Mouse (Mus musculus): ENCODE measurements around the gene Cnp. TPM values are rescaled to one million over a fixed set of nuclear protein-coding genes. Genes with fewer than 3 reads are reported as not detected.
A peak's percentile ranks its signal among the peaks of the same experiment; 100 is the strongest.
"Not testable (repeated sequence)": the region's sequence is repeated elsewhere in the genome, so short reads cannot be mapped to it uniquely, and the experiment has no call there.

Gene Cnp
- polyA plus RNA-seq (2016; fragmentation: Nextera tagmentation; extraction: Ambion mirVana): 19.4 and 23.4 TPM in 2 replicates

- Histone ChIP-seq H3K4me2 (peak within 1 kb of the TSS; percentile 83), H3K36me3 (replicated peaks) (peaks cover 20% of the 10 kb centered on the region), H3K4me1 (peaks cover 27% of the 10 kb centered on the region), H3K27me3 (peaks cover 23% of the 10 kb centered on the region), H3K9ac (peak within 1 kb of the TSS; percentile 71), H3K4me3 (replicated peaks) (peak within 1 kb of the TSS; percentile 69), H3K27ac (0 out of 2 replicates have a peak within 1 kb of the TSS, but pooled peaks have one; percentile 50), H3K9me3 (no peaks in the 10 kb centered on the region)
- ATAC-seq (ENCODE audit: low FRiP score): peak; percentile 64
- WGBS: 3% methylated on average over 47 of the region's 47 CpGs
Measured at GRCm38 (mm10) chr11:100574708-100575483, at the start of gene Cnp. TSS of gene Cnp (plus strand) at chr11:100574904.

GRCm38 (mm10) chr11:100524987-100525630 is 49.6 kb upstream of the Cnp start:
- H3K27me3 ChIP-seq: no peaks in the 10 kb centered on the region
- H3K9me3 ChIP-seq: no peaks in the 10 kb centered on the region
- no peak overlapping the region for H3K27ac ChIP-seq

GRCm38 (mm10) chr11:100526052-100526816 is 48.5 kb upstream of the Cnp start:
- H3K27ac ChIP-seq: peak overlapping the region; percentile 44; the same call in 1 of the 2 replicates
- no peak for ATAC-seq (ENCODE audit: low FRiP score)
- whole genome bisulfite sequencing: 4% methylated on average over 15 of the region's 15 CpGs

More at GRCm38 (mm10) chr11:100524987-100525630, 49.6 kb upstream of the Cnp start:
- H3K4me1 ChIP-seq: peaks cover 36% of the 10 kb centered on the region
- H3K9ac ChIP-seq: peak overlapping the region; percentile 93; the same call in 1 of the 2 replicates
- WGBS: 64% methylated on average over 11 of the region's 11 CpGs
- ATAC-seq (ENCODE audit: low FRiP score): no peak
- peaks cover 45% of the 10 kb centered on the region for H3K36me3 ChIP-seq (replicated peaks)
- peak overlapping the region; percentile 83 for H3K4me3 ChIP-seq (replicated peaks)
- H3K4me2 ChIP-seq: peak overlapping the region; percentile 89

GRCm38 (mm10) chr11:100527066-100527457 is 47.6 kb upstream of the Cnp start:
- WGBS: under 1% methylated on average over 26 of the region's 26 CpGs
- H3K27me3 ChIP-seq: 0 out of 2 replicates have a peak, but pooled peaks cover 5% of the 10 kb centered on the region
- H3K9me3 ChIP-seq: no peaks in the 10 kb centered on the region

More at GRCm38 (mm10) chr11:100526052-100526816, 48.5 kb upstream of the Cnp start:
- Histone ChIP-seq H3K36me3 (replicated peaks) (peaks cover 34% of the 10 kb centered on the region), H3K4me1 (peaks cover 36% of the 10 kb centered on the region), H3K4me3 (replicated peaks) (peak overlapping the region; percentile 83), H3K27me3 (no peaks in the 10 kb centered on the region), H3K9ac (peak overlapping the region; percentile 93), H3K4me2 (peak overlapping the region; percentile 89), H3K9me3 (no peaks in the 10 kb centered on the region)

GRCm38 (mm10) chr11:100527458-100528374 is 47.0 kb upstream of the Cnp start, which contains the start of gene Acly:
TSS of gene Acly (minus strand) at chr11:100528000.
- WGBS: under 1% methylated on average over 54 of the region's 54 CpGs
- Histone ChIP-seq H3K27me3 (peaks cover 11% of the 10 kb centered on the region; the same call in 1 of the 2 replicates), H3K4me3 (replicated peaks) (peak within 1 kb of the TSS; percentile 83), H3K4me2 (peak within 1 kb of the TSS; percentile 89), H3K9ac (peak within 1 kb of the TSS; percentile 93), H3K9me3 (no peaks in the 10 kb centered on the region), H3K4me1 (peaks cover 36% of the 10 kb centered on the region), H3K36me3 (replicated peaks) (peaks cover 19% of the 10 kb centered on the region), H3K27ac (peak within 1 kb of the TSS; percentile 92)
- ATAC-seq (ENCODE audit: low FRiP score): peak; percentile 98

More at GRCm38 (mm10) chr11:100527066-100527457, 47.6 kb upstream of the Cnp start:
- H3K4me2 ChIP-seq: peak overlapping the region; percentile 89
- H3K4me1 ChIP-seq: peaks cover 36% of the 10 kb centered on the region
- peak overlapping the region; percentile 83 for H3K4me3 ChIP-seq (replicated peaks)
- ATAC-seq (ENCODE audit: low FRiP score): peak; percentile 53
- peak overlapping the region; percentile 92 for H3K27ac ChIP-seq
- peak overlapping the region; percentile 93 for H3K9ac ChIP-seq
- H3K36me3 ChIP-seq (replicated peaks): peaks cover 25% of the 10 kb centered on the region

DNA sequence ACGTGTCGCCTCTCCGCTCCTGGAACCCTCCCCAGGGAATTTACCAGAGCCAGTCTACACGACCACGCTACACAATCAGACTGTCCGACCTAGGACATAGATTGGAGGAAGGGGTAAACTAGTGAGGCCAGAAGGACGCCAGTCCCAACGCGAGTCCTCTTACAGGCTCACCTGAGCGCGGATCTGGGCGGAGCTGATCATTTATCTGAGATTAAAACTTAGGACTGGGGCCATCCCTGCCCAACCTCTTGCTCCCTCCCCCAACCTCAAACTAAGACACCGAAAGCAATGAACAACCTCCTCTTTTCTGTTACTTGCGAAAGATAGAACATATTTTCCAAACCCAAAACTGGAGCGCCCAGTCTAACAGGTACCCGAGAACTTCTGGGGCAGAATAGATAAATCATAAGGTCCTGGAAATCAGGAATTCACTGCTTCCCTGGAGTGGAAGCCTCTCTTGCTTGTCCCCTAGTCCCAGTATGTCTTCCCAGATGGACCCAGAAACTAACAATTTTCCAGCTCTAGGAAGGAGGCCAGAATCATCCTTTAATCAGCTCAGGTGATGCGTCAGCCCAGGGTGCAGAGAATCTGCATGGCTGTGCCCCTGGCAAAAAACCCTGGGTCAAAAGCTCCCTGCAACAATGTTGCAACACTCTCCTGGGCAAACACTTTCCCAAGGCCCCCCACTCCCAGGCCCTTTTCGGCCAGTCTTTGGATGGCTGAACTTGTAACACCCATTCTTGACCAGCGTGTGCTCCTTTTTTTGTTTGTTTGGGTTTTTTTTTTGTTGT is 46.1 kb upstream of the Cnp start:
- Histone ChIP-seq H3K9me3 (no peaks in the 10 kb centered on the region), H3K36me3 (replicated peaks) (peaks cover 10% of the 10 kb centered on the region), H3K4me3 (replicated peaks) (peak overlapping the region; percentile 83), H3K27ac (peak overlapping the region; percentile 70; the same call in 1 of the 2 replicates), H3K9ac (peak overlapping the region; percentile 93), H3K27me3 (peaks cover 16% of the 10 kb centered on the region; the same call in 1 of the 2 replicates), H3K4me2 (peak overlapping the region; percentile 67), H3K4me1 (peaks cover 36% of the 10 kb centered on the region)
- WGBS: 24% methylated on average over 19 of the region's 19 CpGs
- ATAC-seq (ENCODE audit: low FRiP score): no peak

DNA sequence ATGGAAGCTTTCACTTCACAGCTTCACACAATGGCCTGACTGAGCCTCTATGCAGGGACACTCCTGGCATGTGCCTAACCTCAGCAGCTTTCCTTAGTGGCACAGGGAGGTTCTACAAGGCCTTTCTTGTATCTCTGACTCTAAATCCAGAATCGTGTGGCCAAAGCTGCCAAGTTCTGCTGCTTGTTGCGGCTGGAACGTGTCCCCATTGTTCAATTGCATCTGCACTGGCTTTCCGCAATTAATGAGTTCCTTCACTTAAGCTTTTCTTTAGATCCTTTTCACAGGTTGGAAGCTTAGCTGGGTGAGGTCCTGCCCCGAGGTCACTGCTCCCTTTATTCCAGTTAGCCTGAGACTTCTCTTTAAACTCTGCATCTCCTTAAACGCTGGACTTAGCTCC is 40.8 kb upstream of the Cnp start:
- no peak for ATAC-seq (ENCODE audit: low FRiP score)
- no peak overlapping the region for H3K9ac ChIP-seq
- no peaks in the 10 kb centered on the region for H3K36me3 ChIP-seq (replicated peaks)
- H3K4me2 ChIP-seq: no peak overlapping the region
- H3K4me1 ChIP-seq: no peaks in the 10 kb centered on the region
- peaks cover 45% of the 10 kb centered on the region; the same call in 1 of the 2 replicates for H3K27me3 ChIP-seq
- 9% methylated on average over 6 of the region's 6 CpGs for WGBS
- H3K9me3 ChIP-seq: no peaks in the 10 kb centered on the region
- no peak overlapping the region for H3K27ac ChIP-seq
- H3K4me3 ChIP-seq (replicated peaks): no peak overlapping the region

- H3K27ac ChIP-seq; H3K4me1 ChIP-seq; H3K4me2 ChIP-seq; ATAC-seq (ENCODE audit: low FRiP score); H3K4me3 ChIP-seq (replicated peaks); H3K9me3 ChIP-seq; H3K36me3 ChIP-seq (replicated peaks); H3K9ac ChIP-seq: not testable (repeated sequence)
- H3K27me3 ChIP-seq: peaks cover 45% of the 10 kb centered on the region; the same call in 1 of the 2 replicates
- 70% methylated on average over 2 of the region's 2 CpGs for WGBS
Measured at GRCm38 (mm10) chr11:100534411-100534810, 40.3 kb upstream of the Cnp start.

DNA sequence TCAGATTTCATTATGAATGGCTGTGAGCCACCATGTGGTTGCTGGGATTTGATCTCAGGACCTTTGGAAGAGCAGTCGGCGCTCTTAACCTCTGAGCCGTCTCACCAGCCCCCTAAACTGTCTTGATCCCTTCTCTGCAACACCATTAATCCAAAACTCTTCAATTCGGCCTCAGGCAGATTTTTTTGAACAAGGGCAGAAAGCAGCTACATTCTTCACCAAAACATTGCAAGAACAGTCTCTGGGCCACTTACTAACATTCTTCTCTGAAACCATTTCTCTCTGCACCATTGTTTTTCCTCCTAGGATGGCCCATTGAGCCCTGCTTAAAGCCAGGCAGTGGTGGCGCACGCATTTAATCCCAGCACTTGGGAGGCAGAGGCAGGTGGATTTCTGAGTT is 39.9 kb upstream of the Cnp start:
- not testable (repeated sequence) for H3K36me3 ChIP-seq (replicated peaks); H3K9me3 ChIP-seq; H3K27ac ChIP-seq; H3K9ac ChIP-seq; H3K4me1 ChIP-seq; H3K4me2 ChIP-seq; ATAC-seq (ENCODE audit: low FRiP score); H3K4me3 ChIP-seq (replicated peaks)
- 85% methylated on average over 6 of the region's 6 CpGs for WGBS
- H3K27me3 ChIP-seq: peaks cover 45% of the 10 kb centered on the region; the same call in 1 of the 2 replicates

GRCm38 (mm10) chr11:100535996-100536395 is 38.7 kb upstream of the Cnp start:
- WGBS: 91% methylated on average over 1 of the region's 1 CpGs
- H3K9ac ChIP-seq: no peak overlapping the region
- no peak overlapping the region for H3K4me2 ChIP-seq
- no peak overlapping the region for H3K4me3 ChIP-seq (replicated peaks)
- H3K9me3 ChIP-seq: no peaks in the 10 kb centered on the region
- peaks cover 48% of the 10 kb centered on the region; the same call in 1 of the 2 replicates for H3K27me3 ChIP-seq
- no peak overlapping the region for H3K27ac ChIP-seq
- ATAC-seq (ENCODE audit: low FRiP score): no peak
- no peaks in the 10 kb centered on the region for H3K4me1 ChIP-seq
- H3K36me3 ChIP-seq (replicated peaks): no peaks in the 10 kb centered on the region

Data from forebrain, embryonic 12.5 days (tissue).